Mouse (Mus musculus): ENCODE data around the gene Olfr237-ps1. TPM values are rescaled to one million over a fixed set of nuclear protein-coding genes. Genes with fewer than 3 reads are reported as not detected.

Gene Olfr237-ps1
- polyA plus RNA-seq (2014; fragmentation: Illumina TruSeq; extraction: RNeasy Lipid Tissue Mini Kit (QIAGEN cat#74804)) = not detected

DNA sequence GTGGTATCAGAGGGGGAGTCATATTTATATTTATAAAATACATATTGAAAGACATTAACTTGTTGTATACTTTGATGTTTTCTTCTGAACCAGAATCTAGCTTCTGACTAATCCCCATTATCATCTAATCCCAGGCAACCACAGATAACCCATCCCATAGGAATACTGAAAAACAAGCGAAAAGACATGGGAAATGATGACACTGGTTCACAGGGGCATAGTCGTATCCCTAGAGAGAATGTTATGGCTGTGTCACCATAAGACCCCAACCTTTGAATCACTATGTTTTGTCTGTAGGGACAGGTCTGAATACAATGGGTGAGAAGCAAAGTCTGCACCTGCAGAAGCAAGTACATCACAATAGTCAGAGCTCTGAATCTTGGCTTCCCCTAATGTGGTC lies at the start of gene Olfr237-ps1:
Gene Olfr237-ps1 (plus strand): TSS at position 301 of the 400 bp plus-strand sequence.

GRCm38 (mm10) chr6:43106069-43106468 lies 40.3 kb upstream of the Olfr237-ps1 start, which contains the start of gene Olfr441:
Olfr441 (plus strand) TSS chr6:43106369.

DNA sequence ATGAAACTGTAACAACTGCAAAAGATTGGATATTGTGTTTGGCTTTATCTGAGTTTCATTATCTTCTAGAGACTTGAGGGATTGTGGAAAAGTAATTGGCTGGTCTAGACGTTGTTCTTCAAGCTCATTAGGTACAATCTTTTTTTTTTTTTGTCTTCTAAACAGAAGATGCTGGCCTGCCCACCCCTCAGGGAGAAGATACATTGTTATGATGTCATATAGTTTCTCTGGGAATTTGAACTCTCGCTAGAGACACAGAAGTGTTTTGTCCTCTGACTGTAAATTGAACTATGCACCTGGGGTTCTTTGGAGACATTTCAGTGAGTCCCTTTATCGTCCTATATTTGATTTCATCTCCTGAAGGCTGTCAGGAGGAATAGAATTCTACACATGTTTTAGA lies 16.6 kb downstream of the Olfr237-ps1 start, which contains the start of gene Olfr437:
Gene Olfr437 (plus strand): TSS at position 301 of the 400 bp plus-strand sequence.

DNA sequence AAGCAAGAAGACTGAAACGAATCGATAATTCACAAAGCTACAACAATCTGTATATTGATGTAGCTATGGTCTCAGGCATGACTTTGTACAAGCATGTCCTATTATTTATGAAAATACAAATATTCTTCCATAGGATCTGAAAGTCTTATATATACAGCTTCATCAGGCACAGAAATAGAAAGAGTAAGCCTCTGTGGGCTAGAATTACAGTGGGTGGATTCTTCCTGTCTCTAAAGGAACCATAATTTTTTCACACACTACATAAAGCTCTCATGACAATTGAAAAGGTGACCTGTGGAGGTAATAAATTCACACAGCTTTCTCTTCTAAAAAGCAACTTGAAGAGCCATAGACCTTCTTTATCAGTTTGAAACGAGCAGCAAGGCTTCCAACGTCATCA lies 25.5 kb downstream of the Olfr237-ps1 start, which contains the start of gene Olfr13:
Gene Olfr13 (plus strand): TSS at position 301 of the 400 bp plus-strand sequence.

DNA sequence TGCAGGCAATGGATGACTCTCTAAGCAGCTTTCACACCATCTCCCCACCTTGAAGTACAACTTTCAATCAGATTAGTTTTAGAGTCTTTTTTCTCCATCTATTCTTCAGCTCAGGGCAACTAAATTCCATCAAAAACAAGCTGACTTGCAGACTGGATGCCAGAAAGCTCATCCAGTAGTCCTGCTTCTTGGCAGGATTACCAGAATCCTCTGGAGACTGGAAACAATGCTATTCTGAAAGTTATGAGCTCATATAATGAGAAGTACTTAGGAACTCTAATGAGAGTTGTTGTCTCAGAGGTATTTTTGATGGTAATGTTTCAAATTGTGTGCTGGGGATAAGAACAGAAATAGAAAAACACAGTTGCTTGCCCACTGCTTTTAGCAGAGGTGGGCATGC lies 50.4 kb downstream of the Olfr237-ps1 start, which contains the start of gene Olfr435:
Gene Olfr435 (plus strand): TSS at position 366 of the 400 bp plus-strand sequence.

Other genes starting within 250 kb of the Olfr237-ps1 start
- gene Olfr447, start 237.7 kb upstream of the Olfr237-ps1 start, polyA plus RNA-seq (2014; fragmentation: Illumina TruSeq; extraction: RNeasy Lipid Tissue Mini Kit (QIAGEN cat#74804)) = not detected
- not detected for gene Olfr446, start 225.2 kb upstream of the Olfr237-ps1 start, polyA plus RNA-seq (2014; fragmentation: Illumina TruSeq; extraction: RNeasy Lipid Tissue Mini Kit (QIAGEN cat#74804))
- not detected for gene Olfr444, start 197.5 kb upstream of the Olfr237-ps1 start, polyA plus RNA-seq (2014; fragmentation: Illumina TruSeq; extraction: RNeasy Lipid Tissue Mini Kit (QIAGEN cat#74804))
- not detected for gene Olfr441, start 40.2 kb upstream of the Olfr237-ps1 start, polyA plus RNA-seq (2014; fragmentation: Illumina TruSeq; extraction: RNeasy Lipid Tissue Mini Kit (QIAGEN cat#74804))
- gene Olfr437, start 16.7 kb downstream of the Olfr237-ps1 start, polyA plus RNA-seq (2014; fragmentation: Illumina TruSeq; extraction: RNeasy Lipid Tissue Mini Kit (QIAGEN cat#74804)) = not detected
- not detected for gene Olfr13, start 25.6 kb downstream of the Olfr237-ps1 start, polyA plus RNA-seq (2014; fragmentation: Illumina TruSeq; extraction: RNeasy Lipid Tissue Mini Kit (QIAGEN cat#74804))
- not detected for gene Olfr435, start 50.6 kb downstream of the Olfr237-ps1 start, polyA plus RNA-seq (2014; fragmentation: Illumina TruSeq; extraction: RNeasy Lipid Tissue Mini Kit (QIAGEN cat#74804))
- not detected for gene Olfr434, start 66.5 kb downstream of the Olfr237-ps1 start, polyA plus RNA-seq (2014; fragmentation: Illumina TruSeq; extraction: RNeasy Lipid Tissue Mini Kit (QIAGEN cat#74804))
- not detected for gene Olfr47, start 85.0 kb downstream of the Olfr237-ps1 start, polyA plus RNA-seq (2014; fragmentation: Illumina TruSeq; extraction: RNeasy Lipid Tissue Mini Kit (QIAGEN cat#74804))
- gene Arhgef5, start 119.0 kb downstream of the Olfr237-ps1 start, polyA plus RNA-seq (2014; fragmentation: Illumina TruSeq; extraction: RNeasy Lipid Tissue Mini Kit (QIAGEN cat#74804)) = 20.1 TPM
- 7.1 TPM for gene Nobox, start 163.0 kb downstream of the Olfr237-ps1 start, polyA plus RNA-seq (2014; fragmentation: Illumina TruSeq; extraction: RNeasy Lipid Tissue Mini Kit (QIAGEN cat#74804))

All from ovary, adult 10 weeks (tissue).